Mouse (Mus musculus) spleen, postnatal 14 days (tissue): ENCODE data around the gene Gpr153.

Source experiments
- DNase-seq, 2 experiments: peaks; one replicate each; pipeline ENCODE4 v3.0.0; 2021 to 2022; ENCODE audit warnings: low spot score in 2 of 2

Gene Gpr153

DNA sequence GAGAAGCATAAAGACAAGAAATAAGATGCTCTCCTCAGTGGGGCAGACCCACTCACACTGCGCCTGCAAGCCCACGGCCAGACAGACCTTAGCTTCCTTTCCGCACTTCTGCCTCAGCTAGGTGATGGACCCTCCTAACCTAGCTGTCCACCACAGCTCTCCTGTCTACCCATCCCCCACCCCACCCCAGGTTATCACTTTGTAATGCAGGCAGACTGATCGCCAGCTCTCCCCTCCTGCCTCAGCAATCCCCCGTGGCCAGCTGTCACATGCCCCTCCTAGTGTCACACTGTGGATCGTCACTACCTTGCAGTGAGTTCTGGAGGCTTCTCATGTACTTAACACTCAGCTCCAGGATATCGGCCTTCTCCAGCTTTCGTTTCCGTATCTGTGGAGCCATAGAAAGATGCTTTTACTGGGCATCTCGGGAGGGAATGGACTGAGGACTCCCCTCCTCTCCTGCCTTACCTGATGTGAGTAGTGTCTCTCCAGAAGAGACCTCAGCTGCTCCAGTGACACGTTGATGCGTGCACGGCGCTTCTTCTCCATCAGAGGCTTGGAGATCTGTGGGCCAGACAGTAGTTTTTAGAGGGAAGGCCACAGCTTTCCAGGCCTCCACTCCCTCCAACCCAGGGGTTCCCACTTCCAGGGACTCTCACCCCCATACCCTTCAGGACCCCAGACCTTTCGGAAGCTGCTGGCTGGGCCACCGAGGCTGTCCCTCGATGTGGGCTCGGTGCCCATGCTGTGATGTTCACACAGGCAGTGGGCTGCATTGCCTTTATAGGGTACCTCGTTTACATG lies 13.5 kb downstream of the Gpr153 start:
- no peak for DNase-seq

DNA sequence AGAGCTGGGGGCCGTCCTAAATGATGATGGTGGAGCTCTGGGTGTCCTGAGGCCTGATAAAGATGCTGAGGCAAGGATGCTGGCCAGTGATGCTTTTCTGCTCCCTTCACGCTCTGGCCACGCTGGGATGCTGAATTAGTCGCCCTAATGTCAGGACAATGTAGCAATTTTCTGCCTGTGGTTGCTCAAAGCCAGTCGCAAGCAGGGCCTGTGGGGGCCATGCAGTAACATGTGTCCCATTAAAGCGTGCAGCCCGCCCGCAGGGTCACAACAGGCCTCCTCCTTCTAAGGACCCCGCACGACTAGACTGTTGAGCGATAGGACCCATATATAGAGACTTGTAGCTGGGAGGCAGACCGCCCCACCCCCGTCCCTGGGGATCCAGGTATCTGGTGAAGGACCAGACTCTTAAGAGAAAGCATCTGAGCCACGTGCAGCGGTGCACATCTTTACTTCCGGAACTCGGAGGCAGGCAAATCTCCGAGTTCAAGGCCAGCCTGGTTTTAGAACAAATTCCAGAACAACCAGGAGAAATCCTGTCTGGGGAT lies 14.4 kb downstream of the Gpr153 start:
- DNase-seq: no peak

DNA sequence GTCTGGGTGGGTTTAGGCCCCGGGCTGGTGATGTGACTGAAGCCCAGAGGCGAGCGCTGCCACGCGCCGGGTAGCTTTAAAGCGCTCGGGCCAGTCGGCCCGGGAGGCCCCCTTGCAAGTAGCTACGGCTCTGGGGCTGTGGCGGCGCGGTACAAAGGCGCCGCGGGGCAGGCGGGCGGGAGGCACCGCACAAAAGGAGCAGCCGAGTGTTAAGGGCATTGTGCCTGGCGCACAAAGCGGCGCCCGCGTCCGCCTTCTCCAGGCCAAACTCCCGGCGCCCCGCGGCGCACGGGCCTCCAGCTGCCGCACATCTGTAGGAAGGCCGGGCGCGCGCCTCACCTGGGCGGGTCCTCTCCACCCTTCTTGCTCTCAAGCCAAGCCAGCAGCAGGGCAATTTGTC lies 16.4 kb downstream of the Gpr153 start:
- no peak for DNase-seq

DNA sequence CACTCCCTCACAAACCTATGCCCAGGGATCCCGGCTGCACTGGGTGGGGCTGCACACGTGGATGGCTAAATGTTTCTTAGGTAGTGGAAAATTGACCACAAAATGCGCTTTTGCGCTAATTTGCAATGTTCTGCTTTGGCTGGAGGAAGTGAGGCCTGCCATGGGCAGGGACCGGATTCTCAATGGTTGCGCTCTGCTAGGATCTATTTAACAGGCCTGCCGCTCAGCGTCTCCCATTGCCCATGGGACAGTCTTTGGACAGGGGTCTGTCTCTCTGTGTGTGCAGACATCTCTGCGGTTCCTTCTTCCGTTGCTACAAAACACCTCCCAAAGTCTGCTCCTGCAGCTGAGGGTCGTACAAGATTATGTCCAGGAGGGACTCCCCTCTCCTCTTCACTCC lies 17.0 kb downstream of the Gpr153 start:
- DNase-seq: no peak

DNA sequence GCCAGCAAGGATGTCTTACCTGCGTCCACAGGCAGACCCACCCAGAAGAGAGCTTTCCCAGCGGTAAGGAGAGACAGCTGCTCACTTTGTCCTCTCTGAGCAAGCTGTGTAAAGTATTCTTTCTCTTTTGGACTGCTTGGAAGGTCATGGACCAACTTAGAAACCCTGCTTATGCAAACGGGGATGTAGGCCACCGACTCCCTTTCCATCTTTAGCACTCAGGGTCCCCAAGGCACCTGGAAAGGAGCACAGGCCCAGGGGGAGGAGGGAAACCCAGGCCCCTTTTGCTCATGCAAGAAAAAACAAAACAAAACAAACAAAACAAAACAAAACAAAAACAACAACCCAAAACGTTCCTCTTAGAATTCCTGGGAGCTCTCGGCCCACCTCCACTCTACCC lies 17.5 kb downstream of the Gpr153 start, which contains the start of gene Hes3:
Hes3 (minus strand) TSS at position 101 of the 400 bp plus-strand sequence.
- no peak for DNase-seq

DNA sequence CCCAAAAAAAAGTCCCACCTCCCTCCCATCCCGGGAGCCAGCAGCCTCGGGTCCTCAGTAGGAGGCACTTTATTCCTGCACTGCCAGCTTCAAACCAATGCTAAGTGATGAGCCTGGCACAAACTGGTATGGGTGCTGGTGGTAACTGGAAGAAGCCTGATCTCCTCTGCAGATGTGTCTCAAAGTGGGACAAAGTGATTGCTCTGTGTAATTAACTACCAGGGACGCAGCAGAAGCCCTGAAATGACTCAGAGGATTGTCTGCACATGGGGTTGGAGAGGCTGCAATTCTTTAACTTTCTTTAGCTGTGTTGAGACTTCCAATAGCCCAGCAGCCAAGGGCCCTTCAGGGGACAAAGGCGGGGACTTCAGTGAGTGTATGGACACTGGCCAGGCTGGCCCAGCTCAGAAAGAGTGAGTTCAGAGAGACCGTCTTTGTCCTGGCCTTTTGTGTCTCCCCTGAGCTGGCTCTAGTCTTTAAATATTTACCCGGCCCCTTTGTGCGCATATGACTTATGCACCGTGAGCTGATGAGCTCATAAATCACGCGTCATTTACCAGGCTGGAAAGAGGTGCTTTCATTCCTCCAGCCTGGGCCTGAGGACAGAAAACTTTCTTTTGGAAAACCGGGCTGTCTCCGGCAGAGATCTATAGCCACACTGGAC lies 18.2 kb downstream of the Gpr153 start:
- no peak for DNase-seq

DNA sequence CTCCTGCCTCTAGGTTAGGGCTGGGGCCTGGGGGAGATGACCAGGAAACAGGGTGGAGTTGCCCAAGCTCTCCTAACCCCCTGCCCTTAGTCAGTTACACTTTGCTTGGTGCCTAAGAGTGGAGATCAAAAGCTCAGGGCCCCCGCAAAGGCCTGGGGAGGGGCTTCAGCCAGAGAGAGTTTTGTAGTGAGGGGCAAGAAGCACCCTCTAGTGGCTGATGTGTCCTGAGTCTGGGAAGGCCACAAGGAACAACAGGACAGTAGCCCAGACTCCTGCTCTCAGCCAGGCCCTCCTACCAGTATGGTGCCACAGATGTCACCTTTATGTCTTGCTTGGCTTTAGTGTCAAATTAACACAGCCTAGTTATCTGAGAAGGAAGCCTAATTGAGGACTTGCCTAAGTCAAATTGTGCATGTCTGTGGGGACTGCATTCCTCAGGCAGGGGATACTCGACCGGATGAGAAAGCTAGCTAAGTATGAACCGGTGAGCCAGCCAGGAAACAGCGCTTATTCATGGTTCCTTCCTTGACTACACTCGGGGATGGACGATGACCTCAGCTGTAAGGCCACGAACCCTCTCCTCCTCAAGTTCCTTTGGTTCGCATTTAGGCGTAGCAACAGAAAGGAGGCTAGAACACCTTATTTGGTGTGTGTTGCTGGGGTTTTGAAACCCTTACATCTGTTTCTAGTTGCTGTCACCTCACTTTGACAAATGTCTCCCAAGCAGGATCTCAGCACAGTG lies 20.3 kb downstream of the Gpr153 start:
- no peak for DNase-seq

DNA sequence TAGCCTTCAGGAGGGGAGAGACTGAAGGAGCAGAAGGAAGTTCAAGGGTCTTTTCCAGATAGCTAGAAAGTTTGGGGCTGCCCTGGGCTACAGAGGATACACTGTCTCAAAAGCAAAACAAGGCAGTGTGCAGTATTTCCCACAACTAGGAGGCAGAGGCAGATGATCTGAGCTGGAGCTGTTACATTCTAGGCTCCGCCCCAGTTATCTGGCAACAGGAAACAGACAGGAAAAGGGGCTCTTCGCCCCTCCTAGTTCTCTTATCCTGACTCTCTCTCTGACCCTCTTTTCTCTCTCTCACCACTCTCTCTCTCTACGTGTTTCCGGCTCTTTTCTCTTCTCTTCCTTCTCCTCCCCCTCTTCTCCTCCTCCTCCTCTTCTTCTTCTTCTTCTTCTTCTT lies 21.9 kb downstream of the Gpr153 start:
- no peak for DNase-seq

DNA sequence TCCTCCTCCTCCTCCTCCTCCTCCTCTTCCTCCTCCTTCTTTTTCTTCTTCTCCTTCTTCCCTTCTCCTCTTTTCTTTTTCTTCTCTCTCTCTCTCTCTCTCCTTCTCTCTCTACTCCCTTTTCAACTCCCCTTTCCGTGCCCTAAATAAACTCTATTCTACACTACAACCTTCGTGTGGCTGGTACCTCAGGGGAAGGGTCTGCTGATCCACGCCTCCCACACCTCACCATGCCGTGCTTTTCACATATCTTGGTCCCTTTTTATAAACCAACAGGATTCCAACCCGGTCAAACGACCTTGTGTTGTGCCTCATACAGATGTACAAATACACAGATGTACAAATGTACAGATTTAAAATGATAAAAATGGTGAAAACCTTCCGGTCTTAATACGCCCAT lies 22.3 kb downstream of the Gpr153 start:
- DNase-seq: no peak

DNA sequence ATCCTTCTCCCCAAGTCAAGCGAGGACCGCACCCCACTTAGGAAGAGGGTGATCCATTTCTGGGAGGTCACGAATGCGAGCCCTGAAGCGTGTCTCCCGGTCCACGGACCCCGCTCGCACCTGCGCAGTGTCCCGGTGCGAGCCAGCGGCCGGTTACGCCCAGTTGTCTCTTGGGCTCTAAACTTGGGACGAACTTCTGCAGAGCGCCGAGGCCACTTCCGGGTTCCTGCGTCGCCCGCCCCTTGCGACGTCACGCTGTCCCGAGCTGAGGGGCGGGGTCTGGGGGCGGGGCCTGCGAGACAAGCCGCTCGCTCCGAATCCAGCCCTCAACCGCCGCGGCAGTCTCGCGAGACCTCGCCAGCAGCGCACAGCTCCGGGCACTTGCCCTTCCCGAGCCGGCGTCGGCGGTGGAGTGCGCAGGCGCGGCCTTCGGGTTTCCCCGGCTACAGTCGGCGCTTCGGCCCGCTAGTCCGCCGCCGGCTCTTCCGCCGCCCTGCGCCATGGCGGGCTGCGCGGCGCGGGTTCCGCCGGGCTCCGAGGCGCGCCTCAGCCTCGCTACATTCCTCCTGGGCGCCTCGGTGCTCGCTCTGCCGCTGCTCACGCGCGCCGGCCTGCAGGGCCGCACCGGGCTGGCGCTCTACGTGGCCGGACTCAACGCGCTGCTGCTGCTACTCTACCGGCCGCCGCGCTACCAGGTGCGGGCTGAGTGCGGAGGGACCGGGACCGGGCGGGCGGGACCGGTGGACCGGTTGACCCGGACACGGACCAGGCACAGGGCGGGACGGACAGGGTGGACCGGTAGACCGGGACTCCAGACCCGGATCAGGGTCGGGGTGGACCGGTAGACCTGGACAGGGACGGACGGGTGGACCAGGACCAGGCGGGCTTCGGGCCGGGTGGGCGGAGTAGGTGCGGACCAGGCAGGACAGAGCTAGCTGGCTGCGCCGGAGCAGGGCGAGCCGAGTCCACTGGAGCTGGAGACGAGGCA lies 23.1 kb downstream of the Gpr153 start, which contains the start of gene Icmt:
Icmt (plus strand) TSS at position 354 of the 988 bp plus-strand sequence.
- DNase-seq: peak; percentile 99 to 100

DNA sequence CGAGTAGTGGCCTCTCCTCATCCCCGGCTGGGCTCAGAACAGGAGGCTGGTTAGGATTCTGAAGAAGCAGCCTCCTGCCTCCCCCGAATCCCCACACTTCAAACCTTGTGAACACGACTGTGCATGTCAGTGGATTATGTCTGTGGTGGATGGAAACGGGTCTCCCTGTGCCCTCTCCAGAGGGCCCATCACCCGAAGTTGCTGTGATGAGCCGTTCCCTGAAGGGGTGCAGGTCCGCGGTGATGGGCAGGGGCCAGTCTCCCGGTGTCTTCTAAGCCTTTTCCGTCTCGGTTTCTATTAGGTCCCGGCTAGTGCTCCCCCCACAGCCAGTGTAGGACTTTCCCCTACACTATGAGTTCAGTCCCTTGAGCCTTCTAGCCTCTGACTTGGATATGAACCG lies 24.8 kb downstream of the Gpr153 start:
- no peak for DNase-seq

DNA sequence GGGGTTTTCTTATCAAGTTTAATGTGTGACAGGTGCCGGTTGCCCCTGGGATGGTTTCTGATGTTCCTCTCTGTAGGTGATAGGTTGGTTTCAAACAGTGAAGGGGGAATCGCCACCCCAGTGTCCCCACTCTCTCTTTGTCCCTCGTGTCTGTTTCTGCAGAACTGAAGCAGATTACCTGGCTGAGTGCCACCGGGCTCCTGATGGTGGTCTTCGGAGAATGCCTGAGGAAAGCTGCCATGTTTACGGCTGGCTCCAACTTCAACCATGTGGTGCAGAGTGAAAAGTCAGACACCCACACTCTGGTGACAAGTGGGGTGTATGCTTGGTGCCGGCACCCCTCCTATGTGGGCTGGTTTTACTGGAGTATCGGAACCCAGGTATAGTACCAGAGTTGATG lies 26.3 kb downstream of the Gpr153 start:
- DNase-seq: no peak

DNA sequence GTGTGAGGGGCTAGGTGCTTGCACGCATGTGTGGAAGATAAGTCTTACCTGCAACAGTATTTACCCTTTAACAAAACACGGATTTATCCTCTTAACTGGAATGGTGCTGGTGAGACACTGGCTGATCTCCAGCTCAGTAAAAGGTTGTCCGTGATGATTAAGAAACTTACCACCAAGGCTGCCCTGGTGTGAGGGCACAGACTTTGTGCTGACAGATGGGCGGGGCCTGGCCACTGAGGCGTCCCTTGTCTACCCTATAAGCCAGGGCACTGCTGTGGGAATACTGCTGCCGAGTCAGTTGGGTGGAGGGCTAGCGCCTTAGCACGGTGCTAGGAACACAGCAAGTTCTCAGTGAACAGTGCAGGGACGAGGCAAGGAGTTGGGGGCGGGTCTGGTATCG lies 28.0 kb downstream of the Gpr153 start:
- no peak for DNase-seq

DNA sequence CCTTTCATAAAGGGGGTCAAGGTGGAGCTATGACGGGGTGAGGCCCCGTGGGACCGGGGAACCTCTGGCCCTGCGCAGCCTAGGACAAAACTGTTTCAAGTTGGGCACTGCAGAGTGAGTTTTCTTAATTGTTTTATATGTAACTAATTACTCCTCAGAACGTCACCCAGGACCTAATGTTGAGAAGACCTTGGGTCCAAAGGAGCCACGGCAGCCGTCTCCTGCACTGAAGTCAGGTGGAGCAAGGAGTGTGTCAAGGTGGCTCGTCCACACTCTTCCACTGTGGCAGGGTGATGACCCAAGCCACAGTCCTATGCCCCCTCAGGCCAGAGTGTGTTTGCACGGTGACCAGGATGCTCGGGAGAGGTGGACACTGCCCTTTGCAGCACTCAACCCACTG lies 29.1 kb downstream of the Gpr153 start:
- no peak for DNase-seq

DNA sequence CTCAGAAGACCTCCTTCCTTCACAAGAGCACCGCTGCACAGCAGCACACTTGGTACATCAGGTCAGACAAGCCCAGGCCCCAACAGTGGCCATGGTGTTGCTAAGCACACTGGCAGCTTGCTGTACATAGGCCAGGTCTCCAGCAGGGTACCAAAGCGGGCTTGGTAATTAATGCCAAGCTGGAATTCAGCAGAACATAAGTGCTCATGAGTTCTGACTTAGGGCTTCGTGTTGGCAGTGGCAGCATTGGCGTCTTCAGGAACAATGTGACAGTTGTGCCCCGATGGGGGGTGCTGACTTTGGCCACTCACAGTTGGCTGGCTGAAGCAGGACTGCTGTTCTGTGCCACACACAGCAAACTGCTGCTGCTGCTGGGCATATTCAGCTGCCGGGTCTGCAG lies 30.7 kb downstream of the Gpr153 start:
- no peak for DNase-seq

DNA sequence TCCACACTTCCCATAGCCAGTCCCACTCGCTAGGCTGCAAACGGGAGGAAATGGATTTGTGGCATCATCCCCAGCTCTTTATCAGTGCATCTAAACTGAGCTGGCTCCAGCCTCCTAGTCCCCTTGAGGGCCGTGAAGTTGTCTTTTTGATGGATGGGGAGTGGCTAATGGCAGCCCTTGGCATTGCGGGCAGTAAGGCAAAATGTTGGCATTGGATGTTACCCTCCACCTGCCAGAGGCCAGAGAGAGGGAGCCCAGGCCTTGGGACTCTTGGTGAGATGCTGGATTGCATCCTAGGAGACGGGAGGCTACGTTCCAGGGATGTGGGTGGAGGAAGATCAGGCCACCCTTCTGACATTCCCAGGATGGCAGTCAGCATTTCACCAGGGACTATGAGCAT lies 32.0 kb downstream of the Gpr153 start:
- DNase-seq: no peak

DNA sequence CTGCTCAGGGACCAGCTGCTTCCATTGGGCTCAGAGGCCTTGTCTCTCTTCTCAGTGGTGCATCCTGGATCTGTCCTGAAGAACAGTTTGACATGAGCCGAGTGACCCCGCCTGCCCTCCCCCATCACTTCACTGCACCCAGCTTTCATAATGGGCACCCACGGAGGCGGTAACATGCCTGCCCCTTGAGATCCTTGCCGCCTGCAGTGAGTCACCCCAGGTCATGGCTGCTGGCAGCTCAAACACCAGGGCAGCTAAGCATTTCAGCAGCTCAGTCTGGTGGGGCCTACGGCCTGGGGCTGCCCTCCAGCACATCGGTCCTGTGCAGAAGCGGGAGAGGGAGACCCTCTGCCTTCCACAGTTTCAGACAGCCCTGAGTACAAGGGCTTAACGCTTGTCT lies 33.5 kb downstream of the Gpr153 start:
- DNase-seq: no peak

DNA sequence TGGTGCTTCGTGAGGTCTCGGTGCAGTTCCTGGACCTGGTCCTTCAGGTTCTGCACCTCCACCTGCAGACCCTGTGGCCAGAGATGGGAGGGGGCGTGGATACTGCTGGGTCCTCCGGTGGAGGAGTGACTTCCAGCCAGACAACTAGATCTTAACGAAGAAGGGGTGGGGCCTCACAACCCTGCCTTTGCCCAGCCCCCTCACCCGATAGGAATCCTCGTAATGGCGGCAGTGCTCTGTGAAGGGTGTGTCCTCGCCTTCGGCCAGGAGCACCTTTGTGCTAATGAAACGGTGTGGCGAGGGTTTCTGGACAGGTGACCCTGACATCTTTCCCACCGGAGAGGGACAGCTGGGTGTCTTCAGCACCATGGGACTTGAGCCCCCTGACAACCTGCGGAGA lies 38.2 kb downstream of the Gpr153 start:
- DNase-seq: no peak

DNA sequence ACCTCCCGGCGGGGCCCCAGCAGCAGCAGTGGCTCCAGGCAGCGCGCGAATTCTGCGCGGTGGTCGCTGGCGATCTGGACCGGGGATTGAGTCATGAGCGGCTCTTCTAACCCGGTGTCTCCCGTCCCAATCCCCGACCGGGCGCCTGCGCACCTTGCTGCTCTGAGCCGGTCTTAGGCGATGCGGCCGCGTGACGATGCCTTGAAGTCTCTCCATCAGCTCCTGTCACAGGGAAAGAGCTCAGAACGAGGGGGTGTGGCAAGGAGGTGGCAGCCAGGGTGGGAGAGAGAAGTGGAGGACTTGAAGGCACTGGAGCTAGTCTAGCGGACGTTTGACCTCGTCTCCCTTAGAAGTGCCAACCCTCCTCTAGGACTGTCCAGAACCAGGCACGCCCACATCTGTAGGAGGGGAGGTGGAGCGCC lies 39.2 kb downstream of the Gpr153 start:
- DNase-seq: no peak

DNA sequence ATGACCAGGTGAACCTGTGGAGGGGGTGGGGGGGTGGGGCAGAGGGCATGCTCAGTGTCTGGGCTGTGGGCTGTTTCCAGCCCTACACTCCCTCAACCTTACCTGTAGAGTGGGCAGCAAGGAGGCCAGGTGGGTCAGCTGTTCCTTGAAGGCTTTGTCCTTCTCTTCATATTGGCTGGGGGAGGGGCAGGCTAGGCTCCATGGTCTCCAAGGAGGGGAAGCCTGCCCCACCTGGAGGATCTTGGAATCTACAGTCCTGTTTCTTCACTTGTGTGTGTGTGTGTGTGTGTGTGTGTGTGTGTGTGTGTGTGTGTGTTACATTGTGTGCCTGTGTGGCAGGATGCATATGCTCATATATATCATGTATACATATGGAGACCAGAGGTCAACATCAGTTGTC lies 39.9 kb downstream of the Gpr153 start:
- no peak for DNase-seq
